9 mouse cellular contexts compared by ENCODE assay signal in the genomic region with DNA sequence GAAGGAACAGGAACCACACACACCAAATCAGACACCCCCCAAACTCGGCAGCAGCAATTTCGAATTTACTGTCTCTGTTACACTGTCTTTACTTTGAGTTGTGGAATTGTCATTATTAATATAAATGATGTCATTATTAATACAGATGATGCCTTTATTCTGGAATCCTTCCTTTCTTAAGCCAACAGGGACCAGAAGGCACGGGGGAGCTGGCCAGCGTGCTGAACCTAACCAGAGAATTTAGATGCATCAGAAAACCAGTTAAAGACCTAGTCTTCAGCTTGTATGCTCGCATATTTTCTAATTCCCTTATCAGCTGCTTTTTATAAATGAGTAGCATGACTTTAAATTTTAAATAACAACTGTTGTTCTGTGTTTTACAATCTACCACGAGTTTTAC. TPM values are rescaled to one million over a fixed set of nuclear protein-coding genes. Genes with fewer than 3 reads are reported as not detected.
DNase-seq lines count a peak whose midpoint lies in the region; ATAC-seq and TF ChIP-seq lines count a peak whose summit lies in the region.
"Had no signal": no experiment of that assay in that cellular context is flagged by ENCODE, and none has a peak within 500 bp of the region (broad histone marks: within the 10 kb centered on the region; RNA-seq: fewer than 3 reads in every experiment).

No protein-coding gene starts in this region.

- 14% methylated on average over 6 of the region's 6 CpGs for WGBS in kidney, adult 2 months
- WGBS in neural tube, embryonic 11.5 days, result 15% methylated on average over 6 of the region's 6 CpGs

- no peak overlapping the region for H3K9ac ChIP-seq in neural tube, embryonic 11.5 days (ENCODE audit: low read length)
- H3K9ac ChIP-seq: heart, embryonic 15.5 days had no signal

- no peaks in the 10 kb centered on the region for H3K4me1 ChIP-seq in kidney, adult 2 months (ENCODE audit: control insufficient read depth, insufficient read depth, low read length)
- H3K4me1 ChIP-seq in neural tube, embryonic 11.5 days (ENCODE audit: control insufficient read depth, insufficient read depth, low read length), result no peaks in the 10 kb centered on the region

- DNase-seq in kidney, postnatal 4 days, result peak; percentile 81 to 82
- no peak for DNase-seq in kidney, adult 2 months
- DNase-seq in adrenal gland, postnatal 10 days, result peak; percentile 68
- peak; percentile 74 for DNase-seq in forelimb bud, embryonic 11.5 days (ENCODE audit: low read depth, low spot score)
- DNase-seq in neural tube, embryonic 11.5 days (ENCODE audit: low spot score), result peak; percentile 72
- no peak for DNase-seq in thymus, postnatal 10 days (ENCODE audit: low spot score in 2 of 2)
- no peak for DNase-seq in layer of hippocampus, adult 11-12 months (ENCODE audit: low spot score)
- no peak for DNase-seq in right cerebral cortex, postnatal 10 days (ENCODE audit: low spot score in 2 of 2)

- no peaks in the 10 kb centered on the region for H3K9me3 ChIP-seq in neural tube, embryonic 11.5 days (ENCODE audit: control insufficient read depth, low read length)
- H3K9me3 ChIP-seq: heart, embryonic 15.5 days had no signal

- no peak for TF ChIP-seq POLR2A in kidney, adult 2 months (IDR thresholded peaks at IDR 0.05; ENCODE audit: low read depth, low read length)

- no peaks in the 10 kb centered on the region for H3K27me3 ChIP-seq in kidney, adult 2 months (replicated peaks; ENCODE audit: control insufficient read depth, insufficient read depth, low read length)
- no peaks in the 10 kb centered on the region for H3K27me3 ChIP-seq in neural tube, embryonic 11.5 days (ENCODE audit: control insufficient read depth, insufficient read depth, low read length)

- no peak overlapping the region for H3K27ac ChIP-seq in kidney, adult 2 months (ENCODE audit: insufficient read depth, low read depth, low read length)
- H3K27ac ChIP-seq in neural tube, embryonic 11.5 days (ENCODE audit: low read depth, low read length), result no peak overlapping the region
- H3K27ac ChIP-seq: heart, embryonic 15.5 days had no signal

- no peak overlapping the region for H3K4me3 ChIP-seq in kidney, adult 2 months (ENCODE audit: insufficient read depth, low read depth, low read length)
- H3K4me3 ChIP-seq in neural tube, embryonic 11.5 days (ENCODE audit: low read depth, low read length), result no peak overlapping the region

- H3K36me3 ChIP-seq in kidney, adult 2 months (ENCODE audit: control insufficient read depth, insufficient read depth, low read length), result no peaks in the 10 kb centered on the region
- no peaks in the 10 kb centered on the region for H3K36me3 ChIP-seq in neural tube, embryonic 11.5 days (ENCODE audit: control insufficient read depth, insufficient read depth, low read length)
- H3K36me3 ChIP-seq: heart, embryonic 15.5 days had no signal

- no peak overlapping the region for H3K4me2 ChIP-seq in neural tube, embryonic 11.5 days (ENCODE audit: low read depth)

- no peak for ATAC-seq in neural tube, embryonic 11.5 days (ENCODE audit: insufficient read depth, low FRiP score, low TSS enrichment)

- TF ChIP-seq CTCF in kidney, adult 2 months (conservative IDR thresholded peaks at IDR 0.05; ENCODE audit: insufficient read depth, insufficient read length, low read depth, low read length), result no peak

RNA-seq across cellular contexts. Expression of a gene that starts 0.9 kb away (rescaled TPM):
- polyA plus RNA-seq in kidney, adult 2 months (2012; rRNA removed), result 0.10 and 0.23 TPM in 2 replicates
- 10 to 100 TPM; 10.9 to 17.7 TPM for total RNA-seq in adrenal gland, postnatal 10 days (2021)
- polyA plus RNA-seq in neural tube, embryonic 11.5 days (2014; fragmentation: Nextera tagmentation; extraction: Ambion mirVana), result 27.9 and 30.0 TPM in 2 replicates

Comparison
In these comparisons a context has a peak if more than half of its experiments do, and no peak if none do; other contexts are left out.
1. DNase-seq: peak in kidney, postnatal 4 days (2 of 2), adrenal gland, postnatal 10 days (single experiment), forelimb bud, embryonic 11.5 days (single experiment) and neural tube, embryonic 11.5 days (single experiment); none in kidney, adult 2 months (single experiment), thymus, postnatal 10 days (0 of 2), layer of hippocampus, adult 11-12 months (single experiment) and right cerebral cortex, postnatal 10 days (0 of 2).
2. RNA of a gene that starts 0.9 kb away (polyA plus RNA-seq): 27.9 to 30.0 TPM in neural tube, embryonic 11.5 days; 0.10 to 0.23 TPM in kidney, adult 2 months; every median in the first group is over 10 times any median in the second.